Mouse (Mus musculus) monocyte, adult 5-6 weeks (primary cell): ENCODE data around the gene Hfe. TPM values are rescaled to one million over a fixed set of nuclear protein-coding genes. Genes with fewer than 3 reads are reported as not detected.
A peak's percentile ranks its signal among the peaks of the same experiment; 100 is the strongest.

ENCODE experiments used
- ATAC-seq: fragments of 153-309, 156-312 bp; replicated peaks from 2 replicates; pipeline ENCODE4 v1.8.0; 2017; ENCODE audit warnings: mild to moderate bottlenecking; ENCODE audit not compliant: low TSS enrichment, insufficient number of reproducible peaks, severe bottlenecking, poor library complexity, low FRiP score
- total RNA-seq: library from RNA; stranded (forward); fragments of 200-1000, 200-491, 200-594 nt; gene quantifications from 3 replicates; pipeline ENCODE4 v1.2.3, GENCODE M21; 2017

The Hfe gene
- 90.6 to 170 TPM (median 150 TPM) in 3 replicates for total RNA-seq

- peak; percentile 64 for ATAC-seq
Observed at GRCm38 (mm10) chr13:23710374-23711089, at the start of gene Hfe. TSS of gene Hfe (minus strand) at chr13:23710854.

- ATAC-seq, result no peak
Observed at GRCm38 (mm10) chr13:23759916-23760239, 49.2 kb upstream of the Hfe start.

- no peak for ATAC-seq
Observed at GRCm38 (mm10) chr13:23759251-23759771, 48.7 kb upstream of the Hfe start.

GRCm38 (mm10) chr13:23757921-23758320 is 47.3 kb upstream of the Hfe start:
- no peak for ATAC-seq

- ATAC-seq, result no peak
Observed at GRCm38 (mm10) chr13:23757211-23757773, 46.6 kb upstream of the Hfe start.

GRCm38 (mm10) chr13:23756790-23757189 is 46.1 kb upstream of the Hfe start, which contains the start of gene Hist1h4b:
TSS of gene Hist1h4b (plus strand) at chr13:23757013.
- ATAC-seq, result peak; percentile 61

GRCm38 (mm10) chr13:23755000-23755399 is 44.3 kb upstream of the Hfe start:
- no peak for ATAC-seq

- ATAC-seq, result no peak
Observed at GRCm38 (mm10) chr13:23753314-23754078, 42.8 kb upstream of the Hfe start.

- ATAC-seq, result no peak
Observed at GRCm38 (mm10) chr13:23752742-23753172, 42.1 kb upstream of the Hfe start.

- peak; percentile 72 for ATAC-seq
Observed at GRCm38 (mm10) chr13:23752067-23752741, 41.5 kb upstream of the Hfe start, which contains the start of gene Hist1h3b. TSS of gene Hist1h3b (plus strand) at chr13:23752267.

GRCm38 (mm10) chr13:23751478-23751956 is 40.9 kb upstream of the Hfe start:
- ATAC-seq, result no peak

- 0 out of 2 replicates have a peak, but pooled peaks have one; percentile 33 for ATAC-seq
Observed at GRCm38 (mm10) chr13:23750839-23751477, 40.3 kb upstream of the Hfe start, which contains the start of gene Hist1h2ab. TSS of gene Hist1h2ab (plus strand) at chr13:23751126.

GRCm38 (mm10) chr13:23749563-23750121 is 39.0 kb upstream of the Hfe start:
- no peak for ATAC-seq

GRCm38 (mm10) chr13:23747892-23748288 is 37.2 kb upstream of the Hfe start:
- no peak for ATAC-seq

- no peak for ATAC-seq
Observed at GRCm38 (mm10) chr13:23747081-23747891, 36.6 kb upstream of the Hfe start.

GRCm38 (mm10) chr13:23746201-23747080 is 35.8 kb upstream of the Hfe start, which contains the start of gene Hist1h2bb:
TSS of gene Hist1h2bb (plus strand) at chr13:23746734.
- ATAC-seq, result peak; percentile 91
